Mouse (Mus musculus) midbrain, embryonic 11.5 days (tissue): ENCODE data around the gene Chrna1. TPM values are rescaled to one million over a fixed set of nuclear protein-coding genes. Genes with fewer than 3 reads are reported as not detected.

Experiments used
- polyA plus RNA-seq: library from polyadenylated mRNA; unstranded; fragments of >200 nt; fragmentation: Nextera tagmentation; extraction: Ambion mirVana; gene quantifications from 2 replicates; pipeline ENCODE4 v1.2.1, GENCODE M21; 2014

Chrna1 gene
- polyA plus RNA-seq, 1 experiment from 2014 or later: 0.25 TPM

Other genes starting within 250 kb of the Chrna1 start
- 3.0 and 4.3 TPM in 2 replicates for gene Gpr155, start 193.8 kb downstream of the Chrna1 start, polyA plus RNA-seq
- gene Wipf1, start 50.6 kb downstream of the Chrna1 start, polyA plus RNA-seq: 8.2 and 8.3 TPM in 2 replicates
- gene Chn1, start 195.0 kb upstream of the Chrna1 start, polyA plus RNA-seq: 84.0 and 86.7 TPM in 2 replicates